Mouse (Mus musculus): ENCODE measurements around the gene Slco3a1.
"Not testable (repeated sequence)": the region's sequence is repeated elsewhere in the genome, so short reads cannot be mapped to it uniquely, and the experiment has no call there.

The Slco3a1 gene

DNA sequence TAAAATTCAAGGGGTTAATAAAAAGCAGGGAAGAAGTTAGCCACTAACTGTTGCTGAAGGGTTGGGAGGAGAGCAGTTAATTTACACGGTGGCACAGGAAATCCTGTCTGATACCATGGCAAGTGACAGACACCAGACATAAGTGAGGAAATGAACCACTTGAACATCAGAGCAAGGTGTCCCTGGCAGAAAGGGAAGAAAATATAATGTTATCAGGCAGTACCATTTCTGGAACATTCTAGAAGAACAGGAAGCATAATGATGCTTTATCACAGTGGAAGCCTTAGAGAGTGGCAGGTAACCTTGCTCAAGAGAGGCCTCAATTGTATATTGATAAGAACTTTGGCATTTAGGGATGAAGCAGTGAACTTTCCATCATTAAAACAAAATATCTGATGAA, 127.4 kb downstream of the Slco3a1 start:
- peak; percentile 21 for DNase-seq (ENCODE audit: low spot score)

DNA sequence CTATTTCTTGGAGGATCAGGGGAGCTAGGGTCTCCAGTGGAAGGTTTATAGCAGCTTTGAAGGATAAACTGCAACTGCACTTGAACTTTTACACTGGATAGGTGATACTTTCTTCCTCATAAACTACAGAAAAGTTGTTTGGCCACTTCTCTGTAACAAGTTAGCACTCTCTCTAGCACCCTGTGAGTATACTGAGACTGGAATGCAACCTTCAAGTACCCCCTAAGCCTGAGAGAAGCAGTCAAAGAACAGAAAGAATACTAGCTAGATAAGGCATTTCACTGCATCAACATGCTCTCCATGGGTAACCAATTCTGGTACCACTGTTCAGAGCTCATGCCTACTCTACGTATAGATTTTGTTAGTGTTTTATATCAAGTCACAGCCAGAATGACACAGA, 128.6 kb downstream of the Slco3a1 start:
- DNase-seq (ENCODE audit: low spot score), result no peak

DNA sequence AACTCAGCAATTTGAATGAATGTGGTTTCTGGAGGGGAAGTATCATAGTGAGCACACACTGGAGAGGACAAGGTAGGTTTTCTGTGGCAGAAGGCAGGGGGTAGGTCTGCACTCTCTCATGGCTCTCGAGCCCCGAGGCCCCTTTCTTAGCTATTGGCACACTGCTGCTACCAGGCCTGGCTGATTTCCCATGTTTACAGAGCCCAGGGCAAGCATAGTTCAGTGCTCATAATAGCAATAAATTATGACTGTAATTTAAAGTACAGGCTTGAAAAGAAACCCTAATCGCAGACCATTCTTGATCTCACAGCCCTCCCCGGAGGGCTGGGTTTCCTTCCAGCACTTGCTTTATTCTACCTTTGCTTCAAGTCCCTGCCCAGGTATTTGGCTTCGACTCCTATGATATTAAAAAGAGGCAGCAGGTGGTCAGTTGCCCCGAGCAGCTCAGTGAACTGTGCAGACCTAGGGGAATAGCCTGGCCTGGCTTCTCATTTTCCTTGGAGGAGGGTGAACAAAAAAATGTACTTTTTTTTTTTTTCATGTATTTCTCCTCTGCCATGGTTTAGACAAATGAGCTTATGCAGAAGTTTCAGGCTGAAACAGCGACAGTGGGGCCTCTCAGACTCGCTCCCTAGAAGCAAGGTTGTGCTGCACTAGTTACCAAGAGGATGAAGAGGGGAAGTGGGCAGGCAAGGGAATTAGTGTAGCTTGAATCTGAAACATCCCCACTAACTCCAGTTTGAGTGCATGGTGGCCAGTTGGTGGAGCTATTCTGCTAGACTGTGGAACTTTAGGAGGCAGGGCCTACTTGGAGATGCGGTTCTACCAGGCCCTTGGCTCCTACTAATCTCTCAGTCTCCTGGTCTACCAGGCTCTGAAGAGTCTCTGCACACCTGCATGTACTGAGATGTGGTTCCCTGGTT, 130.4 kb downstream of the Slco3a1 start:
- no peak for DNase-seq (ENCODE audit: low spot score)

DNA sequence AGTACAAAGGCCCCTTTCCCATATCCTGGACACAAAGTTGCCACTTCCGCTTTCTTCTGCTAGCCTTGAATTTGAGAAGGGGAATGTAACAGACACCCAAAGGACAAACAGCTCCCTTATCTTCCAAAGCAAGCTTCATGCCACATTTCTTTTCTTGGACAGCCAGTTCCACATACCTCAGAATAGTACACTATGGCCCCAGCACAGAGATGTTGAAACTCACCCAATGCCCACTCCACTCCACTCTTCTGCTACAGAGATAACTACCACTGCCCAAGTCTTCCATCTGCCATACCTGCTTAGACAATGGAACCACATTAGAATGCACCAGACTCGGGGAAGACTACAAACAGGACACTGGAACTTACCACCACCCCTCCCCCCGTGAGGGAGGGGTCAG, 131.3 kb downstream of the Slco3a1 start:
- DNase-seq (ENCODE audit: low spot score), result no peak

DNA sequence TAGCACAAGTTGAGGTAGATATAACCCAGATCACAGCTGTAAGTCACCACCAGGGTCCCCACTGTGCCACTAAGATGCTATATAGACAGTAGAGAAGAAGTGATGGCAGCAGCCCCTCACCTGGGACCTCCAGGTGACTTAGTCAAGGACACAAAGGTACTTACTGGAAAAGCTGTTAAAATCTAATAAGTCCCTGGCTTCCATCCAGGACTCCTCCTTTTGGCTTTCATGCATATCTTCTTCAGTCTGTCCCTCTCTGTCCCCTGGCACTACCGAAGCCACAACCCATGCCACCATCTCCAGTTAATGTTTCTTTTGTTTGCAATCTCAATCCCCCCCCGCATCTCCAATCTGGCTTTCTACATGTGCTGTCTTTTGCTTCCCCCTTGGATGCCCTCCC, 131.8 kb downstream of the Slco3a1 start:
- no peak for DNase-seq (ENCODE audit: low spot score)

DNA sequence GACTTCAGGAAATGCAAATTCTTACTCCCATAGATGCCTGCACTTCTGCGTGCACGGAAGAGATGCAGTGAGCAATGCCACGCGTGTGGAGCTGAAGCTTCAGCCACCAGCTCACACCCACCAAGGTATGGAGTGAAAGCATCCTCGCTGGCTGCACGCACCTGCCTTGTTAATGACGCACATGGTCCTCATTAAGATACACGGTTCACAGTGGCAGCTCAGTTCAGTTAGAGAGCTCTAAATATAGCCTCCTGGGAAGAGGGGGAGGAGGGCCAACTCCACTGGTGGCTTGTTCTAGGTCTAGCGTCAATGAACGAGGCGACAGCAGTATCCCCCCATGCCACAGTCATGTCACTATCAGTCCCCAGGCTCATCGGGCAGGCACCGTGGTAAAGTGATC, 132.6 kb downstream of the Slco3a1 start:
- DNase-seq (ENCODE audit: low spot score), result no peak

DNA sequence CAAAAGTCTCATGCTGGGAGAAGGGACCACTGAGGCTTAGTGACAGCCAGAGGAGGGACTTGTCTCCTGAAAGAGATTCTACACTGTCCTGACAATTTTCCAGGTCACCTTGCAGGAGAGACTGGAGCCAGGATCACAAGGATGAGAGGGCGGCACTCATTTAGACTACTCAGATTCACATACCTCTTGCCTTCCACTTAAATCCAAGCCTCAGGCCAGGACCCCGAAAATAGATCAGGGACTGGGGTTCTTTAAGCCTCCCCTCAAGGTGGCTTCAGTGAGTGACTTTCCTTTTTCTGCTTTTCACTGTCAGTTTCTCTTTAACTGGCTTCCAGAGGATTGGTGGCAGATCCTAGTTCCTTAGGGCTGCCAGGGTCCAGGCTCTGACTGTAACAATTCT, 133.0 kb downstream of the Slco3a1 start:
- DNase-seq (ENCODE audit: low spot score), result no peak

DNA sequence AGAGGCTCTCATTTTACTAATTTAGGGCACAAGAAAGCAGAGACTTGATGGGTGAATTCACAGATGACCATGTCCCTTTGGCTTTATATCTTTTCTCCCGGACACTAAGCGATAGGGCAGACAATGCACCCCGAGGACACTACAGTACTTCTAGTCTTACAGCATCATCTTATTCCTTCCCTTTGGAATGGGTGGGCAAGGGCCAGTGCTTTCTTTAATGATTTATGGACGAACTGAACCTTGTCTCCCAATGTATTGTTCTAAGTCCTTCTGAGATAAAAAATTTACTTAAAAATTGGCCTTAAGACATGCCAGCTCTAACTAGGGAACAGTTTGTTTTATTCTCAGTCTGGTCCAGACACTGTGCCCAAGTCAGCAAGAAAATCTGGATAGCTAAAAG, 134.9 kb downstream of the Slco3a1 start:
- no peak for DNase-seq (ENCODE audit: low spot score)

DNA sequence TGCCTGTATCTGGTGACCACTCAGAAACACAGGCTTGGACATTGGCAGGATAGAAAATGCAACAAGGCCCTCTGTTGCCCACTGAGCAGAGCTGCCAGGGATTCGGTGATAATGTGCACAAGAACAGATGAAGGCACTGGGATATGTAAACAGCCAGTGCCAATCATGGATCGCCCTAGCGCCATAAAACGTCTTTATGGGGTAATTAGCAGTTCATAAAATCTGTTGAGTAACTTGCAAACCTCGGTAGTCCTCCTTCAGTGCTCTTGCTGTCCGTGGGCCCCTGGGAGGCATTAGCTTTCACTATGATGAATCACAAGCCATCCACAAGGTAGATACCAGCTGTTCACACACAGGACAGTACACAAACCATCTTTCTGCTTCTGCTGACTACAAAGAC, 137.6 kb downstream of the Slco3a1 start:
- DNase-seq (ENCODE audit: low spot score), result no peak

DNA sequence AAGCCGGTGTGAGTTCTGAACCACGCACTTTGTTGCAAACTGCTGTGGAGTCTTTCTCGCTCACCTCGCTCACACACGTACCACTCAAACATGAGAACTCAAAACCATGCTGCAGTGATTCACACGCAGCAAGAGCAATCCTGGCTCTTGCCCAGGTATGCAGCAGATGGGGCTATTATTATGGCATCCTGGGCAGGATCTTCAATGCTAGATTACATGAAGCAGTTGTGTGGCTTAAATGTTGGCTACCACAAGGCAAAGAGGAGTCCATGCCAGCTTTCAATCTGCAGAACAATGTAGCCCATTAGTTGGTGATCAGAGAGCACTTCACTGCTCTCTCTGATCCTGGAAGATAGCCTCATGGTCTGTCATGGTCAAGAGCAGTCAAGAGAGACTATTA, 139.3 kb downstream of the Slco3a1 start:
- no peak for DNase-seq (ENCODE audit: low spot score)

DNA sequence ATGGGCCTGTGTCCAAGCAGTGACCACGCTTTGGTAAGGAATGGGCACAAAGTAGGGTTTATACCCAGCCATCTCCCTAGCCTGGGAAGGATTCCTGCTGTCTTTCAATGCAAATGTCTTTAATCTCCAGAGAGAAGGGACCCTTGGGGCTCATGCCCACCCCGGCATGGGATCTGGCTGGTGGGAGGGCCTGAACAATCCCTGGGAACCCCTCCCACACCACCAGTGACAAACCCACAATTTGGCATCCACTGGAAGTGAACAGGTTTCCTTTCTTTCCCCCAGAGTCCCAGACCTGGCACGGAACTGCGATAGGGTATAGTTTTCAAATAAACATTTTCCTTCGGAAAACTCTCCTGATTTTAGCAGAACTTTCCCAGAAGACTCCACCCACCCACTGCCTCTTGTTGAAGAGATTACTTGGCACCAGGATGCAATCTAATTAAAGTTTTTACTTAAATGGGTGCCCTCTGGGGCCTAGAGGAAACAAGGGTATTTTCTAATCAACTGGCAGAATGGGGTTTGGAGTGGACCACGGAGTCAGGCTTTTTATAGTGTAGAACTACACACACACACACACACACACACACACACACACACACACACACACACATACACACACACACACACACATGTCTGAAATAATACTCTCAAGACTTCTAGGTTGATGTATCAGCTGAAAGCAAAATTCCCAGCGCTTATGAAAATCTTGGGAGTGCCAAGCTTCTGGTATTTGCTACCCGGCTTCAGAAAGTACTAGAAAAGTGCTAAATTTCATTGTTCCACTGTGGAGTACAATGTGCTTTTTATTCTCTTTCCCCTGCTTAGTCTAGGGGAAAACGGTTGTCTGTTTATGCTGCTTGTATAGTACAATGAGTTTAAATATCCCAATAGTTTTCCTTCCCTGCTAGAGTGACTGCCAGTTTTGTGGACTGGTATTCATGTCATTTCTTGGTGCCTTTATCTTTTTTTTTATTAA, 140.6 kb downstream of the Slco3a1 start:
- no peak for DNase-seq (ENCODE audit: low spot score)

DNA sequence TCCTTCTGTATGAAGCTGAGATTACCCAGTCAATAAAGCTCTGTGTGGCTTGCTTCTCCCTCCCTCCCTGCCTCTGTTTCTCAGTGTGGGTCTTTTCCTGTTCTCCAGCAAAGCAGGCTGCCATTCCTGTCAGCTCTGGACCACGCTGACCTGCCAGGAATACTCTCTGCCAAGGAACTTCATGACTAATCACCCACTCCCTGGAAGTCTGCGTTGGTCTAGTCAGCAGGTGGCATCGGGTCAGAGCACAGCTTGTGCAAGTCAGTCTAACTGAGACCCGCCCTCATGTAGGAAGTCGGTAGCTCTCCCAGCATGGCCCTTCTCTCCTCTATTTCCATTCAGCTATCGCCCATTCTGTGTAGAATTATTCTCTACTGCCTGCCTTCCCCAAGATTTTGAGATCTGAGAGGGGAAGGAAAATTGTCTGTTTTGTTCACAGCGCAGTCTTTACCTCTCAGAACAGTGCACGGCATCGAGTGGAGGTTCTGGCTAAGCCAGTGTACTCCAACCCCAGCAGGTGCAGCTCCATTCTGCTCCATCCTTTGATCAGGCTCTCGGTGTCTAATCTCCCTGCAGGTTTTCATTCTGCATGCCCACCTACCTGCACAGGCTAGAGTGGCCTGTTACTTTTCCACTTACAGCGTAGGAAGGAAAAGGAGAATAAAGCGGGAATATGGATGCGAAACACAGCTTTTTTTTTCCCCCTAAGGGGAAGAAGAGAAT, 145.8 kb downstream of the Slco3a1 start:
- peak; percentile 45 for DNase-seq (ENCODE audit: low spot score)

DNA sequence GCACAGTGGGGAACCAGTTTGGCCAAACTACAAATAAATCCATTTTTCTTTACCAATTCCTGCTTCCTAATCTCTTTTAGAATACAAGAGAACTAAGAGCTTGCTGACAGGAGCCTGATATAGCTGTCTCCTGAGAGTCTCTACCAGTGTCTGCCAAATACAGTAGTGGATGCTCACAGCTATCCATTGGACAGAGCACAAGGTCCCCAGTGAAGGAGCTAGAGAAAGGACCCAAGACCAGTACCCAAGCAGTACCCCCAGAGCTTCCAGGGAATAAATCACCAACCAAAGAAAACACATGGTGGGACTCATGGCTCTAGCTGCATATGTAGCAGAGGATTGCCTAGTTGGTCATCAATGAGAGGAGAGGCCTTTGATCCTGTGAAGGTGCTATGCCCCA, 146.7 kb downstream of the Slco3a1 start:
- not testable (repeated sequence) for DNase-seq (ENCODE audit: low spot score)

DNA sequence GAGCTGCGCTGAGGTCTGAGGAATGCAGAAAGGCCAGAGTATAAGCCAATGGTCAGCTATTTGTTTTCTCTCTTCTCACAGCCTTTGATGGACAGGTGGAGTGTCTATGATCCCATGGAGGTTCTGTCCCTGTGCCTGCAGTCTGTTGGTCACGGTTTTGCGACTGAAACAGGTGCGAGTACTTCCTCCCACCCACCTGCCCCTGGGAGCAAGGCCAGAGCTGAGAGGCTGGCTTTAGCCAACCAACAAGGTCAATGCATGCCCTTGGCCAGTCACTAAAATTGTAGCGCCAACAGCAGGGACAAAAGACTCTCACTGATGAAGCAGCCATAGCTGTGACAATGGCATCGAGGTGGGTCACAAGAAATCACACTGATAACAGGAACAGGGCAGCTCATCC, 154.9 kb downstream of the Slco3a1 start:
- no peak for DNase-seq (ENCODE audit: low spot score)

DNA sequence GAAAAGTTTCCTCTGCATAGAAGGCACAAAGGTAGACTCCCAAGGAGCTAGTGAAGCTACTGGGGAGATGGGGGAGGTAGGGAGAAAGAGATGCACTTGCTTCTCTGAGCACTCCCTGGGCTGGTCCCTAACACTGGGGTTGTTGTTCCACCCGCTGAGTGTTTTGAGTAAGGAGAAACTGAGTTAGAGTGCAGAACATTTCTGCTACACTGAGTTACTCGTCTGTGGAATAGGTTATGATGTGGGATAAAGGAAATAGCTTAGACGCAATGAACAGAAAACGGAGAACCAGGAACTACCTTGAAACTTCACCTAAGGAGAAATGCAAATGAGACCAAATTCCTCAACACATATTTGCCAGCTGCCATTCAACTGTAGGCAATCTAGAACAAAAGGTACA, 155.4 kb downstream of the Slco3a1 start:
- no peak for DNase-seq (ENCODE audit: low spot score)

DNA sequence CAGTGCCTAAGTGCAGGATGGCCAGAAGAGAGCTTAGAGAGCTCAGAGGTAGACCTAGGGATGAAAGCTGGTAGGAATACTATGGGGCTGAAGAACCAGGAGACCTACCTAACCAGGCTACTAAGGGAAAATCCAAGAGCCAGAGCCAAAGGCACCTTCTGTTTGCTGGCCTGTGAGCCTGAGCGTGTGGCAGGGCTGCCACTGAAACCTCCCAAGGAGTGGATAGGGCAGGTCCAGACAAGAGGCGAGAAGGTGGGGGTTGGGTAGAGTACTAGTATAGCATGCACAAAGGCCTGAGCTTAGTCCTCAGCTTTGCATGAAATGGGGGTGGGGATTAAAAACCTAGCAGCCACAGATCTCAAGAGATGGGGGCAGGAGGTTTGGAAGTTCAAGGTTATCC, 156.3 kb downstream of the Slco3a1 start:
- DNase-seq (ENCODE audit: low spot score), result no peak

DNA sequence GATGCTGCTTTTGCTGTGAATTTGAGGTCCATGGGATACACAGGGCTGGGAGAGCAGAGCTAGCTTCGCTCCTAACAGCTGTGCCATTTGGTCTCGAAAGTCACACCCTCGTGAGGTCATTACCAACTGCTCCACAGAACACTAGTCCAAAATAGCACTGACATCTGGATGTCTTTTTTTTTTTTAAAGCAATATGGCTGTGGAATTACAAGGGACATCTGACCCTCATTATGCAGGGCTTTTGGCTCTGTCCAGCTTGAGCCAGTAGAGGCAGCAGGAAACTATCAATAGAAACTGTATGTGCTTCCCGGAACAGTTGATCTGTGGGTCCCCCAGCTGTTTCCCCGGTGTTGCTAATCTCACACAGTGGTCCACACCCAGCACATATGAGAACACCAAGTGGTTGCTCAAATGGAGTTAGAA, 163.1 kb downstream of the Slco3a1 start:
- no peak for DNase-seq (ENCODE audit: low spot score)

DNA sequence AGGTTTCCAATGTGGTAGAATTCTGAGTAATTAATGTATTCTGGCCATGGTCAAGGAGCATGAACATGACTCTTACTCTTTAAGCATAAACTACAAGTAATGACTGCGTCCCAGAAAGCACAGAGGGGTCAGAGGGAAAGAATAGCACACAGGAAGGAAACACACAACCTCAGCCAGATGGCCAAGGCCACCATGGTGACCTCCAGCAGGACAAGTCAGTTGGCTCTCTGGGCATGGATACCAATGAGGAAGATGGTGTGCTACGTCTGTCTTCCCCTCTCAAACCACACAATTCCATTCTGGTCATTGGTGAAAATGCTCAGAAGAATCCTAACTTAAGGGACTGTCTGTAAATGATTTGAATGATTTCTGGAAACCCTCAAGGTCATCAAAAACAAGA, 165.0 kb downstream of the Slco3a1 start:
- DNase-seq (ENCODE audit: low spot score), result no peak

DNA sequence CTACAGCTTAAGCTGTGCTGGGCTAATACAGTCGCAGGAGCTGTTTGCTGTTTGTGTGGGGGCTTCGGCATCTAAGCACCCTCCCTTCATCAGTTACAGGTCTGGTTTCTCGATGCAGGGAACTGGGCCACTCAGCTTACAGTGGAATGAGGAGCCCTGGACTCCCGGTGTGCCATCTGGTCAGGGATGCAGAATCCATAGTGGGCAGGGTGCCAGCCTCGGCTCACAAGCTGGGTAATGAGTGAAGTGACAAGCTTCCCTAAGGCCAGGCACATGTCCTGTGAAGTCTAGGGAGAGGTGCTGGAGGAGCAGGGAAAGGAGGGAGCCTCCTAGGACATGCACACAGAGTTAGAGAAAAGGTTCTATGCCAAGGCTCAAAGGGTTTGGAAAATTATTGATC, 168.3 kb downstream of the Slco3a1 start:
- peak; percentile 83 for DNase-seq (ENCODE audit: low spot score)

DNA sequence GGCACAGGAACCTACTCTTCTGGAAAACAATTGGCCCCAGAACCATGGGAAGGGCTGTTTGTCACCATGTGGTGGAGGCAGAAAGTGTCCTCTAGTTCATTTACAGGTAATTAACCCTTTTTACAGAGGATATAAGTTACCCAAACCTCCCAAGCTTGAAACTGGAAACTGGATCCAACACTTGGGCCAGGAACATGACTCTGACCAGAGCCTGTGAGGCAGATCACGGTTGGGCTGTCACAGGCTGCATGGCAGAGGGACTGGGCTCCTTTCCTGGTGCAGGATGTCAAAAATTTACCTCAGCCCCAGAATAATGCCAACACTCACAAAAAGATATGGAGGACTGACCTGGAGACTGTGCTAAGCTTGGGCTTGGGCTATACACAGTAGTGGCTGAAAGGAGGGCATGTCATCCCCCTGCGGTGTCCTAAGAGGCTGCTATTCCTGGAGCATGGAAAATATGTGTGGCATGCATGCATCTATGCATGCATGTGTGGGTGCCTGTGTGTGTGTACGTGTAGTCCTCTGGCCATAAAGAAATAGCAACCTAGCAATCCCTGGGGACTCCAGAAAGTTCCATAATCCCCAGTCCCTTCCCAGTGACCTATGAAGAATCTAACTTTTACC, 171.4 kb downstream of the Slco3a1 start:
- no peak for DNase-seq (ENCODE audit: low spot score)

DNA sequence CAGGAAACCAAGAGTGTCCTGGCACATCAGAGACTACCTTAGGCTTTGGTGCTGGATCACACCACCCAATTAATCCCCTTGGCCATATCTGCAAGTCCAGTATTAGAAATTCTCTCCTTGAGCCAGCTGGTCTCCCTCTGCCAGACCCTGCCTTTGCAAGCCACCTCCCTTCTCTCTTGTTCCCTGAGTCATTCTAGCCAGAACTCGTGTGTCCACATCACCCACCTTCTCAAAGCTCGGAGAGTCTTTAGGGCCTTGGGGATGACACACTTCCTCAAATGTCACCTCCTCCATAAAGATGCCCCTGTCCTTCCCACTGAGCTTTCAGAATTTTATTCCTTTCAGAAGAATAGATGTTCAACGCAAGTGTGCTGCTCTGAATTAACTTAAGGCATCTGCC, 172.3 kb downstream of the Slco3a1 start:
- peak; percentile 16 for DNase-seq (ENCODE audit: low spot score)

DNA sequence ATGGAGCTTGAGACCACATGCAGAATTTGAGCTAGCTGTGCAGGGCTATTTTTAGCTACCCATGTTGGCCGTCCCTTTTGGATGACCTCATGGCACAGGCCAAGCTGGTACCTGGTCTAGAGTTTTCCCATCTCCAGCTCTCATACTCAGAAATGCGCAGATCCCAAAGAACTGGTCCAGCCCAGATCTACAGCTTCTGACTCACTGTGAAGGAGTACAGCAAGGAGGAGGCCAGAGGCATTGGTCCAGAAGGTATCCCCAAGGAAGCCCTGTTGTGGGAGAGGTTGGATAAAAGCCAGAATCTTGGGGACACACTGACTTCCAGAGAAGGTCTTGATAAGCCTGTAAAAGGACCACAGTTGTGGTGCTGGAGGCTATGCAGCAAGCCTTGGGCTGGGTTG, 172.7 kb downstream of the Slco3a1 start:
- DNase-seq (ENCODE audit: low spot score), result peak; percentile 44

Measured in MN1 (cell line).